Mouse (Mus musculus): Measurements from ENCODE around the gene Gfer.
"Not testable (repeated sequence)": the region's sequence is repeated elsewhere in the genome, so short reads cannot be mapped to it uniquely, and the experiment has no call there.

Gene Gfer

GRCm38 (mm10) chr17:24722220-24722924, 26.4 kb upstream of the Gfer start:
- DNase-seq (ENCODE audit: extremely low spot score, low spot score) = peak; percentile 43

GRCm38 (mm10) chr17:24721383-24721955, 25.5 kb upstream of the Gfer start:
- not testable (repeated sequence) for DNase-seq (ENCODE audit: extremely low spot score, low spot score)

- not testable (repeated sequence) for DNase-seq (ENCODE audit: extremely low spot score, low spot score)
These were observed 24.7 kb upstream of the Gfer start for GRCm38 (mm10) chr17:24720616-24721015.

GRCm38 (mm10) chr17:24719494-24720222, 23.7 kb upstream of the Gfer start:
- peak; percentile 98 for DNase-seq (ENCODE audit: extremely low spot score, low spot score)

- DNase-seq (ENCODE audit: extremely low spot score, low spot score) = not testable (repeated sequence)
These were observed 23.0 kb upstream of the Gfer start for GRCm38 (mm10) chr17:24718938-24719337.

- DNase-seq (ENCODE audit: extremely low spot score, low spot score) = no peak
These were observed 22.0 kb upstream of the Gfer start, which contains the start of the genes Rnf151 and Rps2 for GRCm38 (mm10) chr17:24717943-24718342. TSS of gene Rnf151 (minus strand) at chr17:24718063. TSS of gene Rps2 (plus strand) at chr17:24718116.

GRCm38 (mm10) chr17:24716166-24716682, 20.3 kb upstream of the Gfer start:
- DNase-seq (ENCODE audit: extremely low spot score, low spot score) = no peak

GRCm38 (mm10) chr17:24715556-24715955, 19.6 kb upstream of the Gfer start:
- DNase-seq (ENCODE audit: extremely low spot score, low spot score) = no peak

GRCm38 (mm10) chr17:24708646-24709045, 12.7 kb upstream of the Gfer start:
- no peak for DNase-seq (ENCODE audit: extremely low spot score, low spot score)

- DNase-seq (ENCODE audit: extremely low spot score, low spot score) = no peak
These were observed 12.0 kb upstream of the Gfer start for GRCm38 (mm10) chr17:24707801-24708425.

GRCm38 (mm10) chr17:24706982-24707800, 11.2 kb upstream of the Gfer start, which contains the start of gene Tbl3:
TSS of gene Tbl3 (minus strand) at chr17:24707660.
- peak; percentile 98 for DNase-seq (ENCODE audit: extremely low spot score, low spot score)

- no peak for DNase-seq (ENCODE audit: extremely low spot score, low spot score)
These were observed 9.9 kb upstream of the Gfer start for GRCm38 (mm10) chr17:24705821-24706220.

- no peak for DNase-seq (ENCODE audit: extremely low spot score, low spot score)
These were observed 5.3 kb upstream of the Gfer start for GRCm38 (mm10) chr17:24701251-24701650.

- no peak for DNase-seq (ENCODE audit: extremely low spot score, low spot score)
These were observed 3.5 kb upstream of the Gfer start for GRCm38 (mm10) chr17:24699473-24699872.

- DNase-seq (ENCODE audit: extremely low spot score, low spot score) = no peak
These were observed 2.8 kb upstream of the Gfer start for GRCm38 (mm10) chr17:24698715-24699114.

GRCm38 (mm10) chr17:24697985-24698384, 2.0 kb upstream of the Gfer start:
- DNase-seq (ENCODE audit: extremely low spot score, low spot score) = no peak

- DNase-seq (ENCODE audit: extremely low spot score, low spot score) = no peak
These were observed 488 bp downstream of the Gfer start for GRCm38 (mm10) chr17:24695326-24696010.

GRCm38 (mm10) chr17:24692385-24692784, 3.6 kb downstream of the Gfer start:
- no peak for DNase-seq (ENCODE audit: extremely low spot score, low spot score)

GRCm38 (mm10) chr17:24689251-24690081, 6.5 kb downstream of the Gfer start, which contains the start of gene Syngr3:
TSS of gene Syngr3 (minus strand) at chr17:24689955.
- peak; percentile 48 for DNase-seq (ENCODE audit: extremely low spot score, low spot score)
